9 mouse cellular contexts compared by ENCODE assay signal in genomic region chr10:17522026-17522541, GRCm38 (mm10).
A peak's percentile ranks its signal among the peaks of the same experiment; 100 is the strongest.
DNase-seq lines count a peak whose midpoint lies in the region; ATAC-seq and TF ChIP-seq lines count a peak whose summit lies in the region.
"Had no signal": no experiment of that assay in that cellular context is flagged by ENCODE, and none has a peak within 500 bp of the region (broad histone marks: within the 10 kb centered on the region; RNA-seq: fewer than 3 reads in every experiment).

No protein-coding gene starts in this region.

- peaks cover 10% of the 10 kb centered on the region for H3K4me1 ChIP-seq in kidney, embryonic 15.5 days
- no peaks in the 10 kb centered on the region for H3K4me1 ChIP-seq in brown adipose tissue, adult 24 weeks (ENCODE audit: control insufficient read depth, insufficient read depth, insufficient read length, low read length)
- peaks cover 6% of the 10 kb centered on the region; the same call in 1 of the 2 replicates for H3K4me1 ChIP-seq in kidney, adult 2 months (ENCODE audit: control insufficient read depth, insufficient read depth, low read length)
- H3K4me1 ChIP-seq in midbrain, embryonic 13.5 days (replicated peaks): no peaks in the 10 kb centered on the region

- ATAC-seq in kidney, embryonic 15.5 days (replicated peaks; ENCODE audit: low FRiP score): no peak
- no peak for ATAC-seq in midbrain, embryonic 13.5 days

- TF ChIP-seq POLR2A in kidney, adult 2 months (IDR thresholded peaks at IDR 0.05; ENCODE audit: low read depth, low read length): no peak

- peak; percentile 85 for DNase-seq in kidney, adult 11 months
- peak; percentile 65 for DNase-seq in forelimb bud, embryonic 11.5 days (ENCODE audit: low read depth, low spot score)
- peak; percentile 91 for DNase-seq in kidney, adult 2 months
- peak; percentile 51 to 66 for DNase-seq in lung, adult 18-20 months
- peak; percentile 63 for DNase-seq in yolk sac, embryonic 10.5 days (ENCODE audit: low spot score)

- no peak overlapping the region for H3K9ac ChIP-seq in kidney, embryonic 15.5 days
- no peak overlapping the region for H3K9ac ChIP-seq in midbrain, embryonic 13.5 days (replicated peaks)
- H3K9ac ChIP-seq: liver, embryonic 14.5 days had no signal

- no peak overlapping the region for H3K4me2 ChIP-seq in kidney, embryonic 15.5 days
- no peak overlapping the region for H3K4me2 ChIP-seq in midbrain, embryonic 13.5 days (replicated peaks)

- H3K27ac ChIP-seq in kidney, embryonic 15.5 days: no peak overlapping the region
- H3K27ac ChIP-seq in brown adipose tissue, adult 24 weeks (replicated peaks; ENCODE audit: low read depth, low read length): peak overlapping the region; percentile 36; the same call in 1 of the 2 replicates
- H3K27ac ChIP-seq in kidney, adult 2 months (ENCODE audit: insufficient read depth, low read depth, low read length): peak overlapping the region; percentile 78
- no peak overlapping the region for H3K27ac ChIP-seq in midbrain, embryonic 13.5 days
- H3K27ac ChIP-seq: liver, embryonic 14.5 days had no signal

- no peaks in the 10 kb centered on the region for H3K9me3 ChIP-seq in kidney, embryonic 15.5 days (replicated peaks)
- H3K9me3 ChIP-seq in midbrain, embryonic 13.5 days: no peaks in the 10 kb centered on the region

- TF ChIP-seq CTCF in kidney, adult 2 months (conservative IDR thresholded peaks at IDR 0.05; ENCODE audit: insufficient read depth, insufficient read length, low read depth, low read length): no peak

- H3K27me3 ChIP-seq in kidney, embryonic 15.5 days: no peaks in the 10 kb centered on the region
- H3K27me3 ChIP-seq in kidney, adult 2 months (replicated peaks; ENCODE audit: control insufficient read depth, insufficient read depth, low read length): no peaks in the 10 kb centered on the region
- H3K27me3 ChIP-seq in midbrain, embryonic 13.5 days: no peaks in the 10 kb centered on the region

- H3K4me3 ChIP-seq in kidney, embryonic 15.5 days (replicated peaks): no peak overlapping the region
- H3K4me3 ChIP-seq in brown adipose tissue, adult 24 weeks (ENCODE audit: insufficient read depth, low read depth, low read length): peak overlapping the region; percentile 0; the same call in 1 of the 2 replicates
- H3K4me3 ChIP-seq in kidney, adult 2 months (ENCODE audit: insufficient read depth, low read depth, low read length): no peak overlapping the region
- no peak overlapping the region for H3K4me3 ChIP-seq in midbrain, embryonic 13.5 days (replicated peaks)

- 27% methylated on average over 5 of the region's 5 CpGs for WGBS in kidney, embryonic 15.5 days
- WGBS in kidney, adult 2 months: 29% methylated on average over 5 of the region's 5 CpGs
- 67% methylated on average over 5 of the region's 5 CpGs for WGBS in midbrain, embryonic 13.5 days

- H3K36me3 ChIP-seq in kidney, embryonic 15.5 days: no peaks in the 10 kb centered on the region
- no peaks in the 10 kb centered on the region for H3K36me3 ChIP-seq in kidney, adult 2 months (ENCODE audit: control insufficient read depth, insufficient read depth, low read length)
- H3K36me3 ChIP-seq in midbrain, embryonic 13.5 days: no peaks in the 10 kb centered on the region

Comparison
In these comparisons a context has a peak if more than half of its experiments do, and no peak if none do; other contexts are left out.
1. H3K27ac ChIP-seq: peak in brown adipose tissue, adult 24 weeks (single experiment) and kidney, adult 2 months (single experiment); none in kidney, embryonic 15.5 days (single experiment) and midbrain, embryonic 13.5 days (single experiment).
2. Peak in every context shown above with its lines, with median percentiles within 50 percentile points of each other: DNase-seq.